Mouse (Mus musculus) myocyte (in vitro differentiated cells): ENCODE measurements around the gene Arhgef17.

Experiments used
- E2F4 ChIP-seq: IDR thresholded peaks from one replicate; pipeline ENCODE4 v1.6.1; 2011; ENCODE audit warnings: mild to moderate bottlenecking, control low read depth, moderate library complexity; ENCODE audit not compliant: insufficient read depth
- POLR2A ChIP-seq: IDR thresholded peaks from one replicate; pipeline ENCODE4 v1.6.1; 2011; ENCODE audit warnings: low read depth, mild to moderate bottlenecking, control low read depth, moderate library complexity; ENCODE audit not compliant: insufficient read length

- TF ChIP-seq POLR2A: no peak
- no peak for TF ChIP-seq E2F4
Observed at GRCm38 (mm10) chr7:100841608-100842007, 90.3 kb downstream of the Arhgef17 start.
